Mouse (Mus musculus): ENCODE results near the gene Efcab6. TPM values are rescaled to one million over a fixed set of nuclear protein-coding genes. Genes with fewer than 3 reads are reported as not detected.

Efcab6 gene
- polyA plus RNA-seq, 1 experiment, result not detected

DNA sequence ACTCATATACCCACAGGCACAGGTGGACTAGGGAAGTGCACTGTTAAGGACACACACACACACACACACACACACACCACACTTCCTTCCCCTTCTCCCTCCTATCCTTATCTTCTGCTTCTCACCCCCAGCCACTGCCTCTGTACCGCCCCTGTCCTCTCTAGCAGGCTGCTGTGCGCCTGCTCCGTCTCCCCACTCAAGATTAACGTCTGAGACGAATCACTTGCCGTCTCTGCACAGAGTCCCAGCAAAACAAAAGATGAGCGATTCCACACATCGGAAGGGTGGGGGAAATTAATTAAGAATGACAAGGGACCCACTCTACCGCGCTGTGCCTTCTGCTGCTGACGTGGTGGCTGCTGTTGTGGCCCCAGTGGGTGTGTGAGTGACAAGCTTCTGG, 219.4 kb downstream of the Efcab6 start:
- Histone ChIP-seq H3K36me3 (ENCODE audit: control insufficient read depth, insufficient read depth, low read length, poor library complexity, severe bottlenecking) (no peaks in the 10 kb centered on the region), H3K4me3 (ENCODE audit: low read depth, low read length) (no peak overlapping the region), H3K9me3 (replicated peaks; ENCODE audit: control insufficient read depth, insufficient read depth, low read length, poor library complexity, severe bottlenecking) (no peaks in the 10 kb centered on the region), H3K9ac (ENCODE audit: low read depth, poor library complexity, severe bottlenecking) (no peak overlapping the region), H3K4me1 (ENCODE audit: control insufficient read depth, insufficient read depth, low read length) (no peaks in the 10 kb centered on the region), H3K27ac (ENCODE audit: insufficient read depth, low read length) (no peak overlapping the region), H3K27me3 (ENCODE audit: control insufficient read depth, insufficient read depth, low read length, poor library complexity, severe bottlenecking) (no peaks in the 10 kb centered on the region)
- TF ChIP-seq CTCF (IDR thresholded peaks at IDR 0.05; ENCODE audit: low read depth, low read length) (no peak), EP300 (IDR thresholded peaks at IDR 0.05; ENCODE audit: insufficient read depth, low read depth, low read length) (no peak), POLR2A (IDR thresholded peaks at IDR 0.05; ENCODE audit: insufficient read depth, low read length) (no peak)

DNA sequence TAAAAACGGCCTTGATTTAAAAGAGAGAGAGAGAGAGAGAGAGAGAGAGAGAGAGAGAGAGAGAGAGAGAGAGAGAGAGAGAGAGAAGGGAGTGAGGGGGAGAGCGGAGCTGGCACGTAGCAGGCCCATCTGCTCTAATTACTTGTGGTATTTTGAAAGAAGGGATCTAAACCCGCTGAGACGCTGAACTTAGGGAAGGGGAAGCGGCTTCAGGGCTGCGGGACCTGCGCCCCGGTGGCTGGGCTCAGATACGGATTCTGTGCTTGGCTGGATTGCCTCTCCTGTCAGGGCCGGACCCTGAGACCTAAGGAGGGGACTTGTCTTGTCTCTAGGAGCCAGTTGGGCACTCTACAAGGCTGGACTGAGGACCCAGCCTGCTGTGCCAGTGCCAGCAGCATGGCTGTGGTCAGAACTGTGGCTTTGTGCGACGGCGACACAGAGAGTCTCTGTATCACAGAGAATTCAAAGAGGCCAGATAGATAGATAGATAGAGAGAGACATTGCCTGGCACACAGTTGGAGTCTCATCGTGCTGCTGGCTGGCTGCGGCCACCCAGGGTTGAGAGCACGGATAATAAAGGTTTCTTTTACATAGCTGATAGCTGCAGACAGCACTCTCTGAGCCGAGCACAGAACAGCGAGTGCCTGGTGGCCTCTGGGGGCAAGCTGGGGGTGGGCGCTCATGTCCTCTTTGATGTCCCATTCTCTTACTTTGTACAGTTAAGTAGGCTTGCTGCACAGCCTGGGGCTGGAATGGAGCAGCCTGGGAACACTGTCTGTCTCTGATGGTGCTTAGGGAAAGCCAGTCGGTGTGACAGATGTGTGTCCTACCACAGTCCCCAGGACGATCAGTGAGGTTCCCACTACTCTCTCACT, 222.0 kb downstream of the Efcab6 start:
- Histone ChIP-seq H3K4me1 (ENCODE audit: control insufficient read depth, insufficient read depth, low read length) (no peaks in the 10 kb centered on the region), H3K9me3 (replicated peaks; ENCODE audit: control insufficient read depth, insufficient read depth, low read length, poor library complexity, severe bottlenecking) (no peaks in the 10 kb centered on the region), H3K27ac (ENCODE audit: insufficient read depth, low read length) (no peak overlapping the region), H3K36me3 (ENCODE audit: control insufficient read depth, insufficient read depth, low read length, poor library complexity, severe bottlenecking) (no peaks in the 10 kb centered on the region), H3K9ac (ENCODE audit: low read depth, poor library complexity, severe bottlenecking) (no peak overlapping the region), H3K4me3 (ENCODE audit: low read depth, low read length) (no peak overlapping the region), H3K27me3 (ENCODE audit: control insufficient read depth, insufficient read depth, low read length, poor library complexity, severe bottlenecking) (no peaks in the 10 kb centered on the region)
- TF ChIP-seq EP300 (IDR thresholded peaks at IDR 0.05; ENCODE audit: insufficient read depth, low read depth, low read length) (no peak), CTCF (IDR thresholded peaks at IDR 0.05; ENCODE audit: low read depth, low read length) (no peak)

DNA sequence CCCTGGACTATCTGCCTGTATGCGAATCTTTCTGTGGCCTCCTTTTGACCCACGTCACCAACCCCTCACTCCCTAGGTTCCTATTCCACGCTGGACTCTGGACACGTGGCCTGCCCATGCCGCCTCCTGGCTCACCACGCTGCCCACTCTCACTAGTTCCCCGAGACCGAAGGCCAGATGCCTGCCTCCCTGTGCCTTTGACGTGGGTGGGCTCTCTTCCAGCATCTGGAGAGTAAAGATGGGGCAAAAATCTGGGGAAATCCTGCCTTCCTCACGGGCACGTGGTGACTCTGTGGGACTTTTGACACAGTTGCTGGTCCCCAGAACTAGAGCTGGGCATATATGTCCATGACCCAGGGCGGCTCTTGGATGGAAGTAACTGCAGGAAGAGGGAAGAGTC, 222.8 kb downstream of the Efcab6 start:
- no peak overlapping the region for H3K9ac ChIP-seq (ENCODE audit: low read depth, poor library complexity, severe bottlenecking)
- H3K4me3 ChIP-seq (ENCODE audit: low read depth, low read length), result no peak overlapping the region
- TF ChIP-seq EP300 (IDR thresholded peaks at IDR 0.05; ENCODE audit: insufficient read depth, low read depth, low read length), result no peak
- no peak for TF ChIP-seq CTCF (IDR thresholded peaks at IDR 0.05; ENCODE audit: low read depth, low read length)
- TF ChIP-seq POLR2A (IDR thresholded peaks at IDR 0.05; ENCODE audit: insufficient read depth, low read length), result no peak
- H3K9me3 ChIP-seq (replicated peaks; ENCODE audit: control insufficient read depth, insufficient read depth, low read length, poor library complexity, severe bottlenecking), result no peaks in the 10 kb centered on the region
- H3K4me1 ChIP-seq (ENCODE audit: control insufficient read depth, insufficient read depth, low read length), result no peaks in the 10 kb centered on the region
- H3K27me3 ChIP-seq (ENCODE audit: control insufficient read depth, insufficient read depth, low read length, poor library complexity, severe bottlenecking), result no peaks in the 10 kb centered on the region
- H3K27ac ChIP-seq (ENCODE audit: insufficient read depth, low read length), result no peak overlapping the region
- H3K36me3 ChIP-seq (ENCODE audit: control insufficient read depth, insufficient read depth, low read length, poor library complexity, severe bottlenecking), result no peaks in the 10 kb centered on the region

DNA sequence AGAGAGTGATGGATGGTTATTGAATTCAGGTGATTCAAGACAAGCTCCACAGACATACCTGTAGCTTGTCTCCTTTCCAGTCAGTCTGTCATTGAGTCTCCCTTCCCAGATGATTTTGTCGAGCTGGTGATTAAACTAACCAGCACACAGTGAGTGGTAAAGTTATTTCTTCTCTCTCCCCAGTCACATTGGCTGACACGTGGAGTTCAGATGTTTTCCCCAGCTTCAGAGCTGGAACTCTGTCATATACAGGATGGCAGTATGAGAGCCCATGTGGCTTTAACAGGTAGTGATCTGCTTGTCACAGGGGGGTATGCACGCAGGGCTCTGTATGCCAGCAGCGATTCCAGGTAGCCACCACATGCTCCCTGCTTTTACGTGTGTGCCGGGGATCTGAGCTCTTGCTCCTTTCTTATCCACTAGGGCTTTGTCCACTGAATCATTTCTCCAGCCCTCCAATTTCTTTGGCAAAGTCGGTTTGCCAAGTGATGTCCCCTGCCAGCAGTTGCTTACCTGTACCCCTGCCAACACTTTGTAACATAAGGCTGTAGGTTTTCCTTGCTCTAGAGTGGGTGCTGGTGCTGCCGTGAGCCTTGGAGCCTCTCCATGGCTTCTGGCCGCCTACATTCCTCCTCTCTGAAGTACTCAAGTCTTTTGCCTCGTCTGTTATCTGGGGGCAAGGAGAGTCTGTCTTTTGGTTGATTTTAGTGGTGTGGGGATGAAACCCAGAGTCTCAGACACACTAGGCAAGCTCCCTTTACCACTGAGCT, 224.0 kb downstream of the Efcab6 start:
- Histone ChIP-seq H3K9ac (ENCODE audit: low read depth, poor library complexity, severe bottlenecking) (no peak overlapping the region), H3K36me3 (ENCODE audit: control insufficient read depth, insufficient read depth, low read length, poor library complexity, severe bottlenecking) (no peaks in the 10 kb centered on the region), H3K4me3 (ENCODE audit: low read depth, low read length) (no peak overlapping the region), H3K4me1 (ENCODE audit: control insufficient read depth, insufficient read depth, low read length) (no peaks in the 10 kb centered on the region), H3K9me3 (replicated peaks; ENCODE audit: control insufficient read depth, insufficient read depth, low read length, poor library complexity, severe bottlenecking) (no peaks in the 10 kb centered on the region), H3K27me3 (ENCODE audit: control insufficient read depth, insufficient read depth, low read length, poor library complexity, severe bottlenecking) (no peaks in the 10 kb centered on the region), H3K27ac (ENCODE audit: insufficient read depth, low read length) (no peak overlapping the region)
- TF ChIP-seq CTCF (IDR thresholded peaks at IDR 0.05; ENCODE audit: low read depth, low read length), result no peak
- TF ChIP-seq POLR2A (IDR thresholded peaks at IDR 0.05; ENCODE audit: insufficient read depth, low read length), result no peak
- no peak for TF ChIP-seq EP300 (IDR thresholded peaks at IDR 0.05; ENCODE audit: insufficient read depth, low read depth, low read length)

DNA sequence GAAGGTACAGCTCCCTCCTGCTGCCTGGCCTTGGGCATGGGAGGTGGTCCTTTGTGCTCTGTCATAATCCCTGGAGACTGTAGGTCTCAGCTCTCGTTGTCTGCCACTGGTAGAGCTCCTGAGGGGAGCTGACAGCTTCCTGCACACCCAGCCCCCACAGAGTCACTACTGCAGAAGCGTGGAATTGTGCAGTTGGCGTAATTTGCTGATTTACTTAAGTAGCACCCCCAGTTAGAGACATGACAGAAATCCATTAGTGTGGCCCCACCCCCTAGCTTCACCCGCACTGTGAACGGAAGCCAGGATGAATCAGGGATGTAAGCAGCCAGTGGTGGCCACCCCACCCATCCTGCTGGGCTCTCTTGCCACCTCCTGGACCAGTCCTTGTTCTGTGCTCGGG, 232.9 kb downstream of the Efcab6 start:
- Histone ChIP-seq H3K27ac (ENCODE audit: insufficient read depth, low read length) (no peak overlapping the region), H3K36me3 (ENCODE audit: control insufficient read depth, insufficient read depth, low read length, poor library complexity, severe bottlenecking) (no peaks in the 10 kb centered on the region), H3K9ac (ENCODE audit: low read depth, poor library complexity, severe bottlenecking) (no peak overlapping the region), H3K4me1 (ENCODE audit: control insufficient read depth, insufficient read depth, low read length) (no peaks in the 10 kb centered on the region), H3K9me3 (replicated peaks; ENCODE audit: control insufficient read depth, insufficient read depth, low read length, poor library complexity, severe bottlenecking) (no peaks in the 10 kb centered on the region), H3K4me3 (ENCODE audit: low read depth, low read length) (no peak overlapping the region), H3K27me3 (ENCODE audit: control insufficient read depth, insufficient read depth, low read length, poor library complexity, severe bottlenecking) (no peaks in the 10 kb centered on the region)
- TF ChIP-seq POLR2A (IDR thresholded peaks at IDR 0.05; ENCODE audit: insufficient read depth, low read length), result no peak
- no peak for TF ChIP-seq EP300 (IDR thresholded peaks at IDR 0.05; ENCODE audit: insufficient read depth, low read depth, low read length)
- no peak for TF ChIP-seq CTCF (IDR thresholded peaks at IDR 0.05; ENCODE audit: low read depth, low read length)

DNA sequence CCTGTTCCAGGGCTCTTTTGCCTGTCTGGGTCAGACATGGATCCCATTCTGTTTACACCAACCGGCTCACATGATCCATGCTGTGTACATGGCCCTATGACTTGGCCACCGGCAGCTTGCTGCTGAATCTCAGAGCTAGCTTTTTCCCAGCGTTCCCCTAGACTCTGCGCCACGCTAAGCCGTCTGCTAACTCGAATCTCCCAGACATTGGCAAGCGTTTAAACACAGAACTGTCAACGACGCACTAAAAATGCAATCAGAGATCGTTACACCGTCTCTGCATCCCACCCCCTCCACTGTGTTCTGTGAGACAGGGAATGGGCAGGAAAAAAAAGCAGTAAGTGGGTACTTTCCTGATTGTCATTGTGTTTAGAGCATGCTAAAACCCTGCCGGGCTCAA, 236.0 kb downstream of the Efcab6 start:
- Histone ChIP-seq H3K9me3 (replicated peaks; ENCODE audit: control insufficient read depth, insufficient read depth, low read length, poor library complexity, severe bottlenecking) (no peaks in the 10 kb centered on the region), H3K4me3 (ENCODE audit: low read depth, low read length) (no peak overlapping the region), H3K4me1 (ENCODE audit: control insufficient read depth, insufficient read depth, low read length) (no peaks in the 10 kb centered on the region), H3K27me3 (ENCODE audit: control insufficient read depth, insufficient read depth, low read length, poor library complexity, severe bottlenecking) (no peaks in the 10 kb centered on the region), H3K27ac (ENCODE audit: insufficient read depth, low read length) (no peak overlapping the region), H3K9ac (ENCODE audit: low read depth, poor library complexity, severe bottlenecking) (no peak overlapping the region), H3K36me3 (ENCODE audit: control insufficient read depth, insufficient read depth, low read length, poor library complexity, severe bottlenecking) (no peaks in the 10 kb centered on the region)
- TF ChIP-seq CTCF (IDR thresholded peaks at IDR 0.05; ENCODE audit: low read depth, low read length) (no peak), EP300 (IDR thresholded peaks at IDR 0.05; ENCODE audit: insufficient read depth, low read depth, low read length) (no peak), POLR2A (IDR thresholded peaks at IDR 0.05; ENCODE audit: insufficient read depth, low read length) (no peak)

All from ES-Bruce4 (cell line).